Mouse (Mus musculus): ENCODE measurements around the gene Fuom. TPM values are rescaled to one million over a fixed set of nuclear protein-coding genes. Genes with fewer than 3 reads are reported as not detected.

Gene Fuom
- total and polyA plus RNA-seq, 3 experiments: 71.5 to 101 (median 83.4) TPM

DNA sequence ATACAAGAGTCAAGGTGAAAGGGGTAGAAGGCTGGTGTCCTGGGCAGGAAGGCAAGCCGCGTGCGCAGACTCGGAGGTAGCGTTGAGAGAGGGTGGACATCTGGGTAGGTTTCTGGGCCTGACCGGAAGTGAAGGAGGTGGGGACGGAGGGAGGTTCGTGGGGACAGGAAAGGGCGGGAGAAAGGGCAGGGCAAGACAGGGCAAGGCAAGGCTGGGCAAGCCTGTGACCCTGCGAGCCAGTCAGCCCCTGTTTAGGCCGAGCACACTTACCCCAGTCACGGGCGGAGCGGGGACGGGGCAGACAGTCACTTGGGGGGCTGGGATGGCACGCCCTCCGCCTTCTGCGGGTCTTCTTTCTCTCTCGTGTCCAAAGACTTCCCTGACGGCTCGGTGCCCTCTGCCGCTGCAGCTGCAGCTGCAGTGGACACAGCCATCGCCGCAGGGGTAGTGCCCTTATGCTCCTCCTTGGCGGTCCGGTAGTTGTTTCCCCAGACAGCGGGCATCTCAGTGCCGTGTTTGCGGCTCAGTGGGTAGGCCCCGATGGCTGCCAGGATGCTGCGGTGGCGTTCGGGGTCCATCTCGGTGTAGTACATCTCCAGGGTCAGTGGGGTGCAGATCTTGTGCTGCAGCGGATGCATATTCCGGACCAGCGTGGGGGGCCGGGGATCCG, 32.1 kb downstream of the Fuom start:
- Histone ChIP-seq H3K4me3 (peak overlapping the region; percentile 34), H3K79me2 (replicated peaks; ENCODE audit: control insufficient read depth, insufficient read depth, low read length) (no peaks in the 10 kb centered on the region), H3K27ac (no peak overlapping the region), H3K9ac (ENCODE audit: low read depth, low read length) (peak overlapping the region; percentile 47), H3K4me1 (ENCODE audit: control insufficient read depth, insufficient read depth, low read length) (no peaks in the 10 kb centered on the region), H3K27me3 (ENCODE audit: control insufficient read depth, insufficient read depth, low read length) (no peaks in the 10 kb centered on the region; the same call in 1 of the 2 replicates), H3K36me3 (ENCODE audit: control insufficient read depth, insufficient read depth, low read length) (no peaks in the 10 kb centered on the region)
- 27% methylated on average over 39 of the region's 39 CpGs for WGBS
- peak; percentile 31 to 34 for DNase-seq
- intact Hi-C loops (cut with DNase I): no loop called here
- no peak for TF ChIP-seq EP300 (IDR thresholded peaks at IDR 0.05; ENCODE audit: insufficient read depth, low read depth, low read length)
- TF ChIP-seq POLR2A (IDR thresholded peaks at IDR 0.05; ENCODE audit: insufficient read depth, low read depth, low read length): peak; percentile 72
- no peak for TF ChIP-seq CTCF (IDR thresholded peaks at IDR 0.05)

DNA sequence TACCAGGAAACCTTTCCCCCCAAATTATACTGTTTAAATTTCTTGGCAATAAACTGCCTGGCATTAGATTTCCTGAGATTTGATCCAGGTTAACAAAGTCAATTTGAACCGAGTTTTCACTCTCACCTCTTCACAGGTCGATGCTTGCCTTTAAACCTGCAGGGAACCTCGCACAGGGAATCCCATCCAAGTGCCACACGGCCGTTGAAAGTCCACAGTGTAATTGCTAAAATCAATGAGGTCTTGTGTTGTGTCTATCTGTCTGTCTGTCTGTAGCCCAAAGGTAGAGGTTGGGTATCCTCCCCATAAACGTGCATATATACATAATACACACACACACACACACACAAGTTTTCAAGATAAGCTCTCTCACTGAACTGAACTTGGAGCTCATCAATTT, 34.8 kb downstream of the Fuom start:
- no peak for DNase-seq
- Histone ChIP-seq H3K79me2 (replicated peaks; ENCODE audit: control insufficient read depth, insufficient read depth, low read length) (no peaks in the 10 kb centered on the region), H3K4me3 (no peak overlapping the region), H3K27ac (no peak overlapping the region), H3K36me3 (ENCODE audit: control insufficient read depth, insufficient read depth, low read length) (no peaks in the 10 kb centered on the region), H3K9ac (ENCODE audit: low read depth, low read length) (no peak overlapping the region), H3K4me1 (ENCODE audit: control insufficient read depth, insufficient read depth, low read length) (no peaks in the 10 kb centered on the region), H3K27me3 (ENCODE audit: control insufficient read depth, insufficient read depth, low read length) (no peaks in the 10 kb centered on the region; the same call in 1 of the 2 replicates)
- no peak for TF ChIP-seq EP300 (IDR thresholded peaks at IDR 0.05; ENCODE audit: insufficient read depth, low read depth, low read length)
- TF ChIP-seq POLR2A (IDR thresholded peaks at IDR 0.05; ENCODE audit: insufficient read depth, low read depth, low read length): no peak
- intact Hi-C loops (cut with DNase I): no loop called here
- WGBS: 57% methylated on average over 6 of the region's 6 CpGs

GRCm38 (mm10) chr7:140063092-140063491, 39.1 kb downstream of the Fuom start:
- Histone ChIP-seq H3K4me1 (ENCODE audit: control insufficient read depth, insufficient read depth, low read length) (no peaks in the 10 kb centered on the region), H3K27me3 (ENCODE audit: control insufficient read depth, insufficient read depth, low read length) (peaks cover 17% of the 10 kb centered on the region), H3K9ac (ENCODE audit: low read depth, low read length) (no peak overlapping the region), H3K4me3 (no peak overlapping the region), H3K27ac (no peak overlapping the region), H3K36me3 (ENCODE audit: control insufficient read depth, insufficient read depth, low read length) (no peaks in the 10 kb centered on the region), H3K79me2 (replicated peaks; ENCODE audit: control insufficient read depth, insufficient read depth, low read length) (no peaks in the 10 kb centered on the region)
- intact Hi-C loops (cut with DNase I): loop anchor here (2.0 kb wide), 1 partner anchor 158 kb away; no protein-coding TSS in a partner anchor
- TF ChIP-seq POLR2A (IDR thresholded peaks at IDR 0.05; ENCODE audit: insufficient read depth, low read depth, low read length) (no peak), CTCF (IDR thresholded peaks at IDR 0.05) (peak; percentile 76)
- 20% methylated on average over 7 of the region's 7 CpGs for WGBS
- peak; percentile 38 to 64 for DNase-seq

DNA sequence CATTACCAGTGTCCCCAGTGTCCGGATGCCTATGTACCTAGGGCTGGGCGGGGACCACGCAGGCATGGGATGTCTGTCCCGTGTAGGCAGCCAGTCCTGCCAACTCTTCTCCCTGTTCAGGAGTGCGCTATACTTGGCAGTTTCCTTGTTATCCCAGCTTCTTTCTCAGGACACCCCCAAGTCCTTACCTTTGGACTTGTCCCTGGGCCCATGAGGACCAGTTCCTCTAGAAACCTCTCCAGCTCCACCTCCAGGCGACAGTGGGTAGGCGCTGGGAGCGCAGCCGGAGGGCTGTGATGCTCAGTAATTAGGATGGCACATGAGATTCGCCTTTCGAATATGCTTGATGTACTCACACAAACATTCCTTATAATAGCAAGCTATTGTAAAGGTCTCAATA, 39.9 kb downstream of the Fuom start:
- H3K36me3 ChIP-seq (ENCODE audit: control insufficient read depth, insufficient read depth, low read length): no peaks in the 10 kb centered on the region
- DNase-seq: no peak
- 21% methylated on average over 11 of the region's 11 CpGs for WGBS
- no peaks in the 10 kb centered on the region for H3K4me1 ChIP-seq (ENCODE audit: control insufficient read depth, insufficient read depth, low read length)
- H3K79me2 ChIP-seq (replicated peaks; ENCODE audit: control insufficient read depth, insufficient read depth, low read length): no peaks in the 10 kb centered on the region
- H3K27ac ChIP-seq: no peak overlapping the region
- intact Hi-C loops (cut with DNase I): loop anchor here (1.0 to 2.0 kb wide), 2 partner anchors 93 to 158 kb away; no protein-coding TSS in a partner anchor
- peaks cover 22% of the 10 kb centered on the region for H3K27me3 ChIP-seq (ENCODE audit: control insufficient read depth, insufficient read depth, low read length)
- peak; percentile 43 for TF ChIP-seq CTCF (IDR thresholded peaks at IDR 0.05)
- no peak for TF ChIP-seq EP300 (IDR thresholded peaks at IDR 0.05; ENCODE audit: insufficient read depth, low read depth, low read length)
- TF ChIP-seq POLR2A (IDR thresholded peaks at IDR 0.05; ENCODE audit: insufficient read depth, low read depth, low read length): no peak
- no peak overlapping the region for H3K9ac ChIP-seq (ENCODE audit: low read depth, low read length)
- H3K4me3 ChIP-seq: no peak overlapping the region

DNA sequence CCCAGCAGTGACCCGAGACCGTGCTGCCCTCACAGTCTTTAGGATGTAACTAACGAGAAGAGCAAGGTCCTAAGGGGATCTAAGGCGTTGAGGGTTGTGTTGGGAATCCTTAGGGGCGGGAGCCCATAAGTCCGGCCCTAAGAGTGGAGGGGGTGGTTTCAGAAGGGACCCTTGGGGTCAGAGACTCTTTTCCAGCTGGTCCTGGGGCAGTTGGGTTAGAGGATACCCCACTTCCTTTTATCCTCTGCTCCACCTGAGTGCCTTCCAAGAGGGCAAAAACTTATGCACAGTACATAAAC, 40.5 kb downstream of the Fuom start:
- H3K79me2 ChIP-seq (replicated peaks; ENCODE audit: control insufficient read depth, insufficient read depth, low read length): no peaks in the 10 kb centered on the region
- H3K36me3 ChIP-seq (ENCODE audit: control insufficient read depth, insufficient read depth, low read length): no peaks in the 10 kb centered on the region
- H3K9ac ChIP-seq (ENCODE audit: low read depth, low read length): no peak overlapping the region
- intact Hi-C loops (cut with DNase I): loop anchor here (1.0 to 2.0 kb wide), 2 partner anchors 92 to 157 kb away; no protein-coding TSS in a partner anchor
- H3K4me3 ChIP-seq: no peak overlapping the region
- peaks cover 24% of the 10 kb centered on the region for H3K27me3 ChIP-seq (ENCODE audit: control insufficient read depth, insufficient read depth, low read length)
- H3K27ac ChIP-seq: no peak overlapping the region
- no peaks in the 10 kb centered on the region for H3K4me1 ChIP-seq (ENCODE audit: control insufficient read depth, insufficient read depth, low read length)
- no peak for DNase-seq
- 5% methylated on average over 6 of the region's 6 CpGs for WGBS
- TF ChIP-seq EP300 (IDR thresholded peaks at IDR 0.05; ENCODE audit: insufficient read depth, low read depth, low read length): no peak
- TF ChIP-seq CTCF (IDR thresholded peaks at IDR 0.05): no peak
- TF ChIP-seq POLR2A (IDR thresholded peaks at IDR 0.05; ENCODE audit: insufficient read depth, low read depth, low read length): no peak

DNA sequence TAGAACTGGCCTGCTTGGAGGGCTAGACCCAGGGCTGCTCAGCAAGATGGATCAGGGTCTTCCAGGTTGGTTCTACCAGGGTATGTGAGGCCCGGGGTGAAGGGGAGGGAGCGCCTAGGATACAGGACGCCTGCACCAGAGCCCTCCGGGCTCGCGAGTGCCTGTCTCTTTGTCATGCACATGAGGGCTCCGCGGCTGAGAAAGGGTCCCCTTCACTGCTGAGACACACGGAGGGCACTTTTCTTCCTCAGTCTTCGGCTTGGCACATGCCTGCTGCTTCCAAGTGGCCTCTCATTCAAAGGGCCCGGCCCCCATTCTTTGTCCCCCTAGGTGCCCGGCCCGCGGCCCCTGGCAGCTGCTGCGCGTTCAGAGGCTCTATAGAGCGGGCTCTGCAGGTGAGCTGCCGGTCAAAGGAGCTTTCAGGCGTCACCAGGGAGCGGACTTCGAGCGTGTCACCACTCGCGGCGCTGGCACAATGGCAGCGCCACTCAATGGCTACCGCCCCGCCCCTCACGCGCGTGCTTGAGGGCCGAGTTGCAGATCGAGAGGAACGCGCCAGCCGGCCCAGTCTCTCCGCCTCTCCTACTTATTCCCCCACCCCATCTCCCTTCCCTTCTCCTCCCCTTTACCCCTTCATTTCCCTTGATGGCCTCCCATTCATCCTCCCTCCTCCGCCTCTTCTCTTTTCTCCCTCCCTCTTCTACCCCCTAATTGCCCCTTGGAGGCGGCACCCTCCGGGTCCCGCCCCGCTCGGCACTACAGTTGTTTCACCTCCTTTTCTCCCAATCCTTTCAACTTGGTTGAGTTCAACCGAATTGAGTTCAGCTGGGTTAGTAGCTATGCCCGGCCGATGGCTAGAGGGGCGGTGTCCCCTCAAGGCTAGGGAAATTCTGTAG, 41.1 kb downstream of the Fuom start:
- Histone ChIP-seq H3K79me2 (replicated peaks; ENCODE audit: control insufficient read depth, insufficient read depth, low read length) (no peaks in the 10 kb centered on the region), H3K4me3 (no peak overlapping the region), H3K27me3 (ENCODE audit: control insufficient read depth, insufficient read depth, low read length) (peaks cover 24% of the 10 kb centered on the region), H3K9ac (ENCODE audit: low read depth, low read length) (no peak overlapping the region), H3K4me1 (ENCODE audit: control insufficient read depth, insufficient read depth, low read length) (no peaks in the 10 kb centered on the region), H3K27ac (no peak overlapping the region), H3K36me3 (ENCODE audit: control insufficient read depth, insufficient read depth, low read length) (no peaks in the 10 kb centered on the region)
- no peak for DNase-seq
- TF ChIP-seq EP300 (IDR thresholded peaks at IDR 0.05; ENCODE audit: insufficient read depth, low read depth, low read length): no peak
- no peak for TF ChIP-seq POLR2A (IDR thresholded peaks at IDR 0.05; ENCODE audit: insufficient read depth, low read depth, low read length)
- no peak for TF ChIP-seq CTCF (IDR thresholded peaks at IDR 0.05)
- WGBS: 2% methylated on average over 46 of the region's 47 CpGs
- intact Hi-C loops (cut with DNase I): no loop called here

All from heart, adult 2 months (tissue).